Mouse (Mus musculus) lung, adult 18-20 months (tissue): ENCODE results near the gene Mettl6.
A peak's percentile ranks its signal among the peaks of the same experiment; 100 is the strongest.

ENCODE experiments used
- DNase-seq, 2 experiments: peaks; one replicate each; pipeline ENCODE4 v3.0.0; 2022; ENCODE audit warnings: mixed read lengths in 2 of 2

Mettl6 gene

DNA sequence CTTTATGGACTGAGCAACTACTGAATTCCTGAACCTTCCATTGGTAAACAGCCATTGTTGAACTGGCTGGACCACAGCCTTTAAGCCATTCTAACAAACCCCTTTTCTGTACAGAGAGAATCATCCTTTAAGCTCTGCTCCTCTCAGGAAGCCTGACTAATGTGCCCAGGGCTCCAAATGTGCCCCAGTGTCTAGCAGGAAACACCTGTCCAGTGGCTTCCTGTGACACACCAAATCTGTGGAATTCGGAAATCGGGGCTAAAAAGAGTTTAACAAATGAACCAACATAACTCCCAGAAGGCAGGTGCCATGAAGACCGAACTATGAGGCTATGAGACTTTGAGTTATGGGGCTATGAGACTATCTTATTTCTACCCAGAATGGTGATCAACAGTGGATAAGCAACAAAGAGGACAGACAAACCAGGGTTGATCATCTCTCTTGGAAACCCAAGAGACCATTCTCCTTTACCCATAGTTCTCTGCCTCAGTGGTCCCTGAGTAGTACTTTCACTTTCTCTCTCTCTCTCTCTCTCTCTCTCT is 63.0 kb downstream of the Mettl6 start:
- DNase-seq = no peak

DNA sequence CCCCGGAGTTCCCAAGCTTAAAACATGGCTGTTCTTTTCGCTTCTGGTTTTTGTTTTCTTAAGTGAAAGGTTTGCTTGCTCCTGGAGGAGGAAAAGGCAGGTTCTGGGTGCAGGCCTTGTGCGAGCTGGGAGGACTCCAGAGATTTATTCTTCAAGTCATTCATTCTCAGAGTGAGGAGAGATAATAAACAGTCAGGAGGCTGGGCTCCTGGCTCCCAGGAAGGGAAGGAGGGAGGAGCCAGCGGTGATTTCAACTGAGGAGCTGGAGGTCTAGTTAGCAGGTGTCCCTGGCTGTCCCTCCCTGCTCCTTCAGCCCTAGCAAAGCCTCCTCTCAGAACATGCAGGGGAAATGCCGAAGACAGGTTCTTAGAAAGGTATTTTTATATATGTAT is 65.8 kb downstream of the Mettl6 start:
- no peak for DNase-seq

DNA sequence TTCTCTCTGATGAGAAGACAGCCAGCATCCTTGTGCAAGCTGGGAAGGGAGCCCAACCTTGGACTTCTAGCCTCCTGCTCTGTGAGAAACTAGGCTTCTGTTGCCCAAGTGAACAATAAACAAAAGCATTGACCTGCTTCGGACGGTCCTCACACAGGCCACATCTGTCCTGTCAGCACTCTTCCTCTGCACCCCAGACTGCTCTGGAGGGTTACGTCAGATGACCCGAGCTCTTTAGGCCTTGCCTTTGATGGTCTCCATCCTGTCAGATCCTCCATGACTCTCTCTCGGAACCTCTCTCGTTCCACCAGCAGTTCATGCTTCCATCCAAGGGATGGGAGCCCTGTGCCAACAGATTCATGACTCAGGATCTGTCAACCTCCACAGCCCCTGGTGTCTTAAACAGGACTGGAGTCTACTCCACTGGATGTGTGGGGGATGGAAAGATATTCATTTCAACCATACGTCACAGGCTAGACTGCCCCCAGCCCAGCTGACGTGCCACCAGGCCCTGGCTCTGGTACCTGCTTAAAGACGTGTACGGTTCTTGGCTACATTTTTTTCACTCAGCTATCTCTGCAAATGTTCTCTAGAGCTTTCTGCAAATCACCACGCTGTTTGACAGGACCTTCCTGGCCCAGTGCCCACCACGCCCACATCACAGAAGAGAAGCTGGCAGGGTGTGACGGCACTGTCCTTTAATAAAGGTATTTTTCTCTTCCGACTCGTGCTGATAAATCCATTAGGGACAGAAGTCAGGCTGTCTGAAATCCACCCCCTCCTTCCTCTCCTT is 66.4 kb downstream of the Mettl6 start:
- DNase-seq = peak; percentile 60 to 67
